Mouse (Mus musculus) frontal cortex, adult 2 months (tissue): ENCODE measurements around the gene Accs. TPM values are rescaled to one million over a fixed set of nuclear protein-coding genes. Genes with fewer than 3 reads are reported as not detected.

Source experiments
- DNase-seq, 2 experiments: peaks; one replicate each; pipeline ENCODE4 v3.0.0; 2022; ENCODE audit warnings: low spot score in 1 of 2; ENCODE audit errors: extremely low spot score in 1 of 2
- polyA plus RNA-seq: library from polyadenylated mRNA; depleted of rRNA; stranded (reverse); fragments of >200 nt; gene quantifications from 2 replicates; pipeline ENCODE4 v1.2.3, GENCODE M21; 2012

Accs gene
- polyA plus RNA-seq, 1 experiment = 9.1 TPM

DNA sequence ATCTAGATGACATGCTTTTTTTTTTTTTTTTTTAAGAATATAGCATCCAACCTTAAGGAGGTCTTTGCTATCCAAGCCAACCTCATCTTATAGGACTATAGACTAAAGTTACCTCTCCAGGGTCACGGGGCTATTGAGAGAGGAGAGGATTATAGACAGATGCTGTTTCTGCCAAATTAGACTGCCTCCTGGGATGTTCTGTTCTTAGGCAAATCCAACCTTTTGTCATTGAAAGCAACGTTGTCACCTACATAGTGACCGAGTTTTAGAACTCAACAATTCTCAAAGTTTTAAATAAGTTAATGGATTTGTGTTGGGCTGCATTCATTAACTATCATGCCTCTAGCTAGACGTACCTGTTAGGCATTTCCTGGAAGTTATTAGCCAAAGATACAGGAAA is 13.5 kb upstream of the Accs start:
- no peak for DNase-seq

DNA sequence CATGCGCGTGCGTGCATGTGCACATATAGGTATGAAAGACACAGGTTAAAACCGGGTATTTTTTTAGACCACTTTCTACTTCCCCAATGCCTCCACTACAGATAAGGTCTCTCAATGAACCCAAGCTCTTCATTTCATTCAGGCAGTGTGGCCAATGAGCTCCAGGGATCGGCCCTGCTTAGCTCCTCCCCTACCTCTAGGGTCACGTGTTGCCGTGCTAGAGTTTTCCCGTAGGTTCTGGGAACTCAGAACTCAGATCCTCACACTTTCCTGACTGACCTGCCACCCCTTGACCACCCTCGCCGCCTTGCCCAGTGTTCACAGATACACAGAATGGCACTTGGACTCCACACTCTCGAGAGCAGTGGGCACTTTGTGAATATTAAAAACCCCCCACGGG is 9.1 kb upstream of the Accs start:
- no peak for DNase-seq

DNA sequence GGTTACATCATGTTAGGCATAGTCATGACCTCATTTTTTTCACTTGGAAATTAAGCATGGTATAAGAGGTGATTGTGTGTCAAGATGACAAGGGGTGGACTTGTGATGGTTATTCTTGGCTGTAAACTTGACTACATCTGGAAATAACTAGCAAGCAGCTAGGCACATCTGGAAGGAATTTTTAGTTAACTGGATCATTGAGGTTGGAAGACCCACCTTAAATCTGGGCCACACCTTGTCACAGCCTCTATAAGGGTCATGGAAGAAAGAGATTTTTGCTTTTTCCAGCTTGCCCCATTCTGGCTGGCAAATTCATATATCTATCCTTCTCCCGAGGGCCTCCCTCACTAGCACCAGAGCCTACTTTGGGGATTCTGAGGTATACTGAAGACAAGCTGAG is 1.6 kb upstream of the Accs start:
- no peak for DNase-seq

GRCm38 (mm10) chr2:93850317-93850944 is 688 bp upstream of the Accs start:
- no peak for DNase-seq

GRCm38 (mm10) chr2:93841349-93841748 is 8.4 kb downstream of the Accs start:
- DNase-seq = no peak

DNA sequence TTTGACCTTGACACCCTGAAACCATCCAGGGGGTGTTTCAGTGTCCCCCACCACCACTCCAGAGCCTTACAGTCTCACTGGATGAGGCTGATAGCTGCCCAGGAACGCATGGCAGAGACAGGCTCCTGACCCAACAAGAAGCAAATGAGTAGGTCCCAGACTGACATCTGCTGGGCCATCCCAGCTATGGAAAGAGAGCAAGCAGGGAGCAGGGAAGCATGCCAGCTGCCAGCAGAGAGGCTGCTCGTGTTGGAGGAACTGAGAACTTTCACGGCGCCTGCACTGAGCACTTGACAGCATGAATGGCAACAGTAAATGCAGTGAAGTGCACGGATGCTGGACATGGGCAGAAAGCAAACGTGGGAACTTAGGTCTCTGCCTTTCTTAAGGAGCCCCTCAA is 9.6 kb downstream of the Accs start:
- DNase-seq = no peak

GRCm38 (mm10) chr2:93838931-93839330 is 10.8 kb downstream of the Accs start:
- DNase-seq = no peak

DNA sequence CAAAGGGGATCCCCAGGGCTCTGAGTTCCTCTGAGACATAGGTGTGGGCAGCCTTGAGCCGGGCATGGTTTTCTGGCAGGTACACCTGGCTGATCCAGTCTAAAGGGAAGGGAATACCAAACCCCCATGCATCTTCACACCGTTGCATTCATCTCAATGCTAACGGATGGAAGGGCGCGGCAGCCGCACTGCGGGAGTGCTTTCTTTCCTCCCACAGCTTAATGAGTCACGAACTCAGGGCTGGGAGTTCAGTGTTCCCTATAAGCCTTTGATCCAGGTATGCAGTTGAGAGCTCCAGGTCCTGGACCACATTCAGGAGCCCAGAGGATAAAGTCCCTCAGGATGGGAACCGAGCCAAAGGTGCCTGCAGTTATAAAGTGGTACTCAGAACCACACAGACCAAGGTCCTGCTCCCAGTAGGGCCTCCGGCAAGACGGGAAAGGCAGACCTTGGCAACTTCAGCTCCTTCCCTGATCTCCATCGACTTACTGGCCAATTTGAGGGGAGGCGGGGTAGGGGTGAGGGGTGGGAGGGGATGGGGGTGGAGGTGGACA is 13.4 kb downstream of the Accs start:
- peak in 1 of 2 experiments; percentile 23 for DNase-seq

DNA sequence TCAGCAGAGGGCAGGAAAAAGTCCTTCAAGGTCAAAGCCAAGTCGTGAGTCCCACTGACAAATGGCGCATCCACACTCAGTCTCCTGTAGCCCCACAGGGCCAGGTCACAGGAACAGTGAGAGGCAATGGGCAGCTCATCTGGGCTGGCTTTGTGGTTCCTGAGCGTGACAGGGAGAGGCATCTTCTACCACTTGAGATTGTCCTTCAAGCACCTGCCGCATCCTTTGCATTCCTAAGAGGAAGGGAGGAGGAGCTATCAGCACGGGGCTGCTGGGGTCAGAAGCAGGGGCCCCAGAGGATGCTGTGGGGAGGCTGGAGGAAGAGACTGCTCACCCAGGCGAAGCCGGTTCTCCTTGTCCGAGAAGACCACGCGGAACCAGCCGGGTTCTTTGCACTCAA is 14.1 kb downstream of the Accs start:
- DNase-seq = no peak

- peak; percentile 36 to 91 for DNase-seq
Observed at GRCm38 (mm10) chr2:93823519-93823918, 26.2 kb downstream of the Accs start.

DNA sequence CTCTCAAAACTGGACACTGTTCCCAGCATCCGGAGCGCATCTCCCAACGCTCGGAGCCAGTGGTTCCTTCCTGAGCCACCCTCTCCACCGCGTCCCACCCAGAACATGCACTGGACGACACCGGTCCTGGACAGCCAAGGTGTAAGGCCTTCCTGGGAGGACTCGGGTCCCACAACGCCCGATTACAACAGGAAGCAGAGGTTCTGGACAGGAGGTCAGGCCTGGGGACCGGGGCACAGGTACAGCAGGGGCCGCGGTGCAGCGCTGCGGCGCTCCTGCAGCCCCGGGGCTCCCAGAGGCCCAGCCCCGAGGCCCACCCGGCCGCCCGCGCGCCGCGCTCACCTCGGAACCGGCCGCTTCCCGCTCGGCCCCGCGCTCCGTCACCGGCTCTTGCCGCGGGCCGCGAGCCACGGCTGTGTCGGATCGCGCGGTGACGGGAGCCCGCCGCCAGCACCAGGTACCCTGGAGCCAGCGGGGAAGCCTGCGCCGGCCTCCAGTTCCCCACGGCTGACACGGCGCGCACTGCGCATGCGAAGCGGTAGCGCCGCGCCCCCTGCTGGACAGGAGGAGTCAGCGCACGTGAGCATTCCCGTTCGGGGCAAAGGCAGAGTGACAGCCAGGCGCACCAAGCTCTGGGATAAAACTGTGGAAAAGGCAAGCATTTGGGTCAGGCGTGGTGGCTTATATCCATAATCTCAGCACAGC is 27.5 kb downstream of the Accs start, which contains the start of gene Ext2:
Gene Ext2, minus strand, starts transcription at position 524 of the 705 bp plus-strand sequence.
- peak; percentile 44 to 95 for DNase-seq

- no peak for DNase-seq
Observed at GRCm38 (mm10) chr2:93817791-93818190, 32.0 kb downstream of the Accs start.

- DNase-seq = no peak
Observed at GRCm38 (mm10) chr2:93813343-93813742, 36.4 kb downstream of the Accs start.

DNA sequence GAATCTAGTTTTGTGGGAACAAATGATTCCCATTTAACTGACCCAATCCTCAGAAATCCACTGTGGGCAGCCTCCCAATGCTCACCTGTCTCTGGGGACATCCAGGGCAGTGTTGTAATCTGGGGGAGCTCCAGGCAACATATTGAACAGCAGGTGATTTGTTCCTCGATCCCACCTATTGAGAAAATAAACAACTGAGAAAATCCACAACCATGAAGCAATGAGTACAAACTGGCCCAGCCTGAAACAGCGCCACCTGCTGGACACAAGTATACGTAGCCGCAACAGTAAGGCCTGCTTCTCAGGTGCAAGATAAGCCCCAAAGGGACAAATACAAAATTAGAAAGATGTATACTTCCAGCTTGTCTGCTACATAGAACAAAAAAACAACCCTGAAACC is 37.9 kb downstream of the Accs start:
- peak in 1 of 2 experiments; percentile 74 for DNase-seq

DNA sequence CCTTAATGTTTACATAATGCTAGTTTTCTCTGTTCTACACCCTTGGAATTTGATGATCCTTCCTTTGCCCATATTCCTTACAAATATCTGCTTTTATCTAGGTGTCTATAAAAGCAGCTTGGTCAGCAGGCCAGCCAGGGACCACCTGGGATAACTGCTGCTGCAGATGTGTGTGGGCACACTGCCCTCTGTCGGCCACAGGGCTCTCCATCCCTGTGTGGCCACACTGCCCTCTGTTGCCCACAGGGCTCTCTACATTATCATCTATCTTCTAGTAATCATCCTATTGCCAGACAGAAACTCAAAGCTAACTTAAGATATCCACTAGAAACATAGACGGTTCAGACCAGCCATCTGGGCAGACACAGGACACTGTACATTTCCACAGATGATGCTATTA is 39.8 kb downstream of the Accs start:
- peak in 1 of 2 experiments; percentile 39 for DNase-seq

DNA sequence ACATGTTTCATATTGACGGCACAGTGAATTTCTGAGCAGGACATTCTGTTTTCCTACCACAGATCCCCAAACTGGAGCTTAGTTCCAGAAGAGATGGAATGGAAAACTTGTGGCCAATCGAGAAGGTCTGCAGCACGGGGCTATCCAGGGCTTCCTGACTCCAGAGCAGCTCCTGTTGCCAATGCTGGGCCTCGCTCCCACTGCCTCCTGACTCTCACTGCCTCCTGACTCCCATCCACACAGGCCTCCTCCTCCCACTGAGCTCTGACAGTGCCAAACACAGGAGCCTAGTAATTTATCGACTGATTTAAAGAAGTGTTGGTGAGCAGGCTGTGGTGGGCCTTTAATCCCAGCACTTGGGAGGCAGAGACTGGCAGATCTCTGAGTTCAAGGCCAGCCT is 41.7 kb downstream of the Accs start:
- no peak for DNase-seq

- no peak for DNase-seq
Observed at GRCm38 (mm10) chr2:93807440-93807839, 42.3 kb downstream of the Accs start.

DNA sequence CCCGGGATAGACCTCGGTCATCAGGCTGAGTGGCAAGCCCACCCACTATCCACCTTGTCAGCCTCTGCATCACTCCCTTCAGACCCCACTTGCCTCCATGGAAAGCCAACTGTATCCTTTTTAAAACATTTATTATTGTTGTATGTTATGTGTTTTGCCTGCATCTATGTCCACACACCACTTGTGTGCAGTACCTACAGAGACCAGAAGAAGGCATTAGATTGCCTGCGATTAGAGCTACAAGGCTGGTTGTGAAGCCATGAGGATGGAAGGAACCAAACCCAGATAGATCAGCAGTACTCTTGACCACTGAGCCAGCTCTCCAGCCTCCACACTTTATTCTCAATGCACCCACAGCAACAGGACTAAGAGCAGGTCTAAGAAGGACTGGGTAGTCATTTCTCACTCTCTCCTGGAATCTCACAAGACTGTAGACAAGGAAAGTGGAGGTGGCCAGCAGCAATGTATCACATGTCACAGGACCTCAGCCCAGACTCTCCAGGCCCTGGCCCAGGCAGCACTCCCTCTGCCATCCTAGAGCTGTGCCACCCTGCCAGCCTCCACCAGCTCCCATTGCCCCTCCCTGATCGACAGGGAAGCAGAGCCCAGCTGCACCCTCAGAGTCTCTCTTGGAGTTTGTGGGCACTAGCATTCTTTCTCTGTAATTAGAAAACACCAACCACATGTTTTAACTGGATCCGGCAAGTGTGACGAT is 43.1 kb downstream of the Accs start:
- no peak for DNase-seq

DNA sequence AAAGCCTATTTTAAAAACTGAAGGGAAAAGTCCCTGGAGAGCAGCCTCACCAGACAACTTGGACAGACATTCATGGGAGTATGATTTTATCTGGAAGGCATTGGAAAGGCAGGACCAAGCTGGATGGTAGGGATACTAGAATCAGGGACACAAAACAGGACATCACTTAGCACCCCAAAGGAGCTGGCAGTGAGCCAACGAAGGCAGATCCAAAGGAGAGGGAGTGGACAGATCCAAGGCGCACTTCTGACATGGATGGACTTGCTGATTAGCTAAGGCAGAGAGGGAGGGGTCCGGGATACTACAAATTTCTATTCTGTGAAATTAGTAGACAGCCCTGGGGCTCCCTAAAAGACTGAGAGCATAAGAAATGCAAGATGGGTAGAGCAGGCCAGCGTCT is 44.2 kb downstream of the Accs start:
- DNase-seq = no peak

- no peak for DNase-seq
Observed at GRCm38 (mm10) chr2:93805066-93805465, 44.7 kb downstream of the Accs start.

DNA sequence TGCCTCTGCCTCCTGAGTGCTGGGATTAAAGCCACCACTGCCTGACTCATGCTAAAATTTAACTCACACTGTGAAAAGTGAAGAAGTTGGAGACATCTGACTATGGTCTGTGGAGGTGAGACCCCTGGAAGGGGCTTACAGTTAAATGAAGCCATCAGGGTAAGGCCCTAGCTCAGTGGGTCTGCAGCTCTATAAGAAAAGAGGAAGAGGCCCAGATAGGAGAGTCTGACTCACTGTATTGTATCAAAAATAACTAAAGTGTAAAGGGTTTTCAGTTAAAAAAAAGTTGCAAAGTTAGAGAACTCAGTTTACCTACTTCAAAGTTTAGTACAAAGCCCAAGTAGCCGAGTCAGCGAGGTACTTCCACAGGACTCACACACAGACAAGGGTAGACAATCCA is 46.8 kb downstream of the Accs start:
- no peak for DNase-seq
